Mouse (Mus musculus) ES-E14 (cell line): ENCODE measurements around the gene Mad2l1bp. TPM values are rescaled to one million over a fixed set of nuclear protein-coding genes. Genes with fewer than 3 reads are reported as not detected.
A peak's percentile ranks its signal among the peaks of the same experiment; 100 is the strongest.

Experiments used
- DNase-seq: peaks from one replicate; pipeline ENCODE4 v3.0.0-alpha.2; 2013; ENCODE audit warnings: low read depth, low spot score
- H3K27ac ChIP-seq: 2 replicates; pipeline ENCODE4 v1.5.1; 2012; ENCODE audit warnings: low read depth, mild to moderate bottlenecking, low read length, moderate library complexity, mixed read lengths; ENCODE audit not compliant: poor library complexity, insufficient read depth, severe bottlenecking
- H3K36me3 ChIP-seq: 2 replicates; pipeline ENCODE4 v1.6.1; 2012; ENCODE audit warnings: mild to moderate bottlenecking, low read length, moderate library complexity, mixed read lengths; ENCODE audit not compliant: control insufficient read depth, poor library complexity, insufficient read depth, severe bottlenecking
- H3K4me1 ChIP-seq, 2 experiments: fragments of 150-350 bp in 1 of 2; sonication (generic) in 1 of 2; 2 replicates each; pipeline ENCODE4 v1.6.1; 2012; ENCODE audit warnings: low read length in 2 of 2, mild to moderate bottlenecking in 1 of 2, mixed read lengths in 1 of 2; ENCODE audit not compliant: control insufficient read depth in 2 of 2, insufficient read depth in 2 of 2, poor library complexity in 1 of 2
- H3K4me3 ChIP-seq, 2 experiments: fragments of 150-350 bp in 1 of 2; sonication (generic) in 1 of 2; 2 replicates each; pipeline ENCODE4 v1.5.1; 2012; ENCODE audit warnings: low read length in 2 of 2, low read depth in 1 of 2, mild to moderate bottlenecking in 1 of 2, mixed read lengths in 1 of 2; ENCODE audit not compliant: insufficient read depth in 1 of 2, poor library complexity in 1 of 2, severe bottlenecking in 1 of 2
- H3K9ac ChIP-seq: 2 replicates; pipeline ENCODE4 v1.6.1; 2012; ENCODE audit warnings: low read depth, mild to moderate bottlenecking, low read length, mixed read lengths; ENCODE audit not compliant: poor library complexity, insufficient read depth, severe bottlenecking
- H3K9me3 ChIP-seq: fragments of 150-350 bp; sonication (generic); 2 replicates; pipeline ENCODE4 v1.6.1; 2012; ENCODE audit warnings: low read depth, mild to moderate bottlenecking, low read length; ENCODE audit not compliant: control insufficient read depth, insufficient read depth
- CHD2 ChIP-seq: IDR thresholded peaks from 2 replicates; pipeline ENCODE4 v1.6.1; 2014; ENCODE audit warnings: mild to moderate bottlenecking, low read depth, low read length, inconsistent platforms
- HCFC1 ChIP-seq: IDR thresholded peaks from 2 replicates; pipeline ENCODE4 v1.6.1; 2012; ENCODE audit warnings: low read length, inconsistent platforms, borderline replicate concordance; ENCODE audit not compliant: insufficient read depth
- MAFK ChIP-seq: IDR thresholded peaks from 2 replicates; pipeline ENCODE4 v1.6.1; 2014; ENCODE audit warnings: mild to moderate bottlenecking, low read depth, low read length, inconsistent platforms; ENCODE audit not compliant: insufficient read depth
- ZC3H11A ChIP-seq: IDR thresholded peaks from 2 replicates; pipeline ENCODE4 v1.6.1; 2012; ENCODE audit warnings: low read depth, mild to moderate bottlenecking, inconsistent platforms, low read length, borderline replicate concordance
- ZNF384 ChIP-seq: IDR thresholded peaks from 2 replicates; pipeline ENCODE4 v1.6.1; 2012; ENCODE audit warnings: low read depth, low read length, inconsistent platforms
- in situ Hi-C, 2 experiments: fragments of 600-800 bp; cut with MboI; formaldehyde crosslinking; loops; one replicate each; pipeline ENCODE4 v1.15.1; 2025; ENCODE audit warnings: low sequenced_read_pairs in 2 of 2, inconsistent platforms in 1 of 2; ENCODE audit not compliant: unreplicated experiment in 2 of 2
- total RNA-seq: library from RNA; depleted of rRNA; stranded (reverse); fragments of 300-350 nt; gene quantifications from 2 replicates; pipeline ENCODE4 v1.2.3, GENCODE M21; 2012

The Mad2l1bp gene
- total RNA-seq, 1 experiment = 8.2 TPM

DNA sequence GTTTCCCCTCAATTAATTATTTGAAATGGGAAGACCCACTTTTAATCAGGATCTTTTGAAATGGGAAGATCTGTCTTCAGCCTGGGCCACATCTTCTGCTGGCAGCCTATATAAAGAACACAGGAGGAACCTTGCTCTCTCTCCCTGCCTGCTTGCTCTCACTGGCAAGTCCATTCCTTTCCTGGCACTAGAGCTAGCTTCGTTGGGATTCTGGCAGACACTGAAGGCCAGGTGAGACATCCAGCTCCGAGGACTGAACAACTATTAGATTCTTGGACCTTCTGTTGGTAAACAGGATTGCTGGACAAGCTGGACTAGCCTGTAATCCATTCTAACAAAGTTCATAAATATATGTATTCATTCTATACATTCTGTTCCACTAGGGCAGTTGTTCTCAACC is 35.5 kb upstream of the Mad2l1bp start:
- in situ Hi-C loops = no loop called here
- Histone ChIP-seq H3K4me1 (no peaks in the 10 kb centered on the region), H3K9me3 (no peaks in the 10 kb centered on the region), H3K27ac (no peak overlapping the region), H3K4me3 (no peak overlapping the region), H3K9ac (no peak overlapping the region), H3K36me3 (peaks cover 15% of the 10 kb centered on the region)
- no peak for TF ChIP-seq MAFK
- no peak for TF ChIP-seq CHD2
- TF ChIP-seq ZNF384 = no peak
- TF ChIP-seq ZC3H11A = no peak
- no peak for TF ChIP-seq HCFC1
- DNase-seq = no peak

- Histone ChIP-seq H3K4me3 (no peak overlapping the region), H3K9ac (no peak overlapping the region), H3K27ac (no peak overlapping the region), H3K4me1 (peaks cover 0 to 2% of the 10 kb centered on the region in 2 experiments; a peak in 1 of 4 replicates), H3K9me3 (no peaks in the 10 kb centered on the region), H3K36me3 (peaks cover 19% of the 10 kb centered on the region)
- TF ChIP-seq CHD2 = no peak
- TF ChIP-seq ZC3H11A = no peak
- TF ChIP-seq MAFK = 0 out of 2 replicates have a peak, but pooled peaks have one; percentile 23
- no peak for TF ChIP-seq ZNF384
- no peak for TF ChIP-seq HCFC1
- DNase-seq = no peak
- in situ Hi-C loops = no loop called here
Measured at GRCm38 (mm10) chr17:46182273-46182672, 28.9 kb upstream of the Mad2l1bp start.

GRCm38 (mm10) chr17:46170538-46170937 is 17.2 kb upstream of the Mad2l1bp start:
- no peak overlapping the region for H3K27ac ChIP-seq
- no peak overlapping the region for H3K9ac ChIP-seq
- no peaks in the 10 kb centered on the region for H3K9me3 ChIP-seq
- no peak overlapping the region for H3K4me3 ChIP-seq
- no peak for DNase-seq
- in situ Hi-C loops = no loop called here
- 0 out of 4 replicates have a peak, but pooled peaks cover 0 to 1% of the 10 kb centered on the region in 2 experiments for H3K4me1 ChIP-seq
- no peak for TF ChIP-seq ZC3H11A
- peaks cover 30% of the 10 kb centered on the region for H3K36me3 ChIP-seq

DNA sequence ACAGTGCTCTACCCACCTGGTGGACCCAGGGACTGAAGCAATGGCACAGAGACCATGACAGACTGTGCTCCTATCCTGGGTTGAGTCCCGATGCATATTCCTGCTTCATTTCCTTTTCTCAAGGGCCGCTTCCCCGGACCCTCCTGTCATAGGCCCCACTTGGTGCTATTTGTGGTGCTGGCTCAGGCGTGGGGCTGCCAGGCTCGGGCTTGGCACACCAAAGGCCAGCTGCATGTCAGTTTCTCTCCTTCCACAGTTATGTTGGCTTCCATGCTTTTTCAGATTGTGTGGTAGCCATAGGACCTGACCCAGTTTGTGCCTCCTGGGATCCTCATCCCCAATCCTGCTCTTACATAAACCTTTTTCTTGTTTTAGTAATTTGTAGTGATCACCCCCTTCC is 15.4 kb upstream of the Mad2l1bp start:
- H3K4me3 ChIP-seq = no peak overlapping the region
- no peaks in the 10 kb centered on the region for H3K9me3 ChIP-seq
- H3K9ac ChIP-seq = no peak overlapping the region
- H3K4me1 ChIP-seq = 0 out of 4 replicates have a peak, but pooled peaks cover 0 to 1% of the 10 kb centered on the region in 2 experiments
- TF ChIP-seq MAFK = no peak
- TF ChIP-seq ZNF384 = no peak
- in situ Hi-C loops = no loop called here
- H3K36me3 ChIP-seq = peaks cover 30% of the 10 kb centered on the region
- no peak overlapping the region for H3K27ac ChIP-seq
- DNase-seq = no peak

GRCm38 (mm10) chr17:46168318-46168717 is 15.0 kb upstream of the Mad2l1bp start:
- no peak for DNase-seq
- H3K4me1 ChIP-seq = 0 out of 4 replicates have a peak, but pooled peaks cover 0 to 1% of the 10 kb centered on the region in 2 experiments
- H3K36me3 ChIP-seq = peaks cover 30% of the 10 kb centered on the region

More at GRCm38 (mm10) chr17:46168318-46168717, 15.0 kb upstream of the Mad2l1bp start:
- Histone ChIP-seq H3K9ac (no peak overlapping the region), H3K4me3 (no peak overlapping the region), H3K9me3 (no peaks in the 10 kb centered on the region), H3K27ac (no peak overlapping the region)
- in situ Hi-C loops = no loop called here
- no peak for TF ChIP-seq CHD2
- no peak for TF ChIP-seq ZC3H11A
- no peak for TF ChIP-seq ZNF384
- TF ChIP-seq MAFK = no peak
